9 mouse cellular contexts compared by ENCODE assay signal in the genomic region with DNA sequence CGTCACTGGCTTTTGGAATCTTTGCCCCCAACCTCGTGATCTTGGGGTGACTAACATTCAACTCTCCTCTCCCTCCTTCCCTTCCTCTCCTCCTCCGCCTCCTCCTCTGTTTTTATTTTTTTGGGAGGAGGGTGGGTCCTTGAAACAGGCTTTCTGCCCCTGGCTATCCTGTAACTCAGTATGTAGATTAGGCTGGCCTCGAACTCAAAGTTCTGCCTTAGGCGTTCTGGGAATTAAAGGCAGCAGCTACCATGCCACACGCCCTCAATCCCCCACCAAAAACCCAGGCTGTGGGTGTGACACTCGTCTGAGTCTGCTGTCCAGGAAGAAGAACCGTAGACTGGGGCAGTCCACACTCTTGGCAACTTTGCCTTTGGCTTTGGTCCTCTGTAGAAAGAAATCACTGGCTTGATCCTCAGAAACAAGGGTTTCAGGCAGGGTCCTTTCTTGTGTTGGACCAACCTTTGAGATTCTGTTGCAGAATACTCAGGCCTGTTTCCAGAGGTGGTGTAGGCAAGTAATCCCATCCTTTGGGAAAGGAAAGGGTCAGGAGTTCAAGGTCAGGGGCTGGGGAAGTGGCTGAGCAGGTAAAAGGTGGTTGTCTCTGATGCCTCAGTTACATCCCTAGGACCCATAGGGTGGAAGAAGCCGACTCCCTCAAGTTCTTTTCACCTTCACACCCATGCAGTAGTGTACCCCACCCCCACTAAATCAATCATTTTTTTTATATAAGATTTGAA. TPM values are rescaled to one million over a fixed set of nuclear protein-coding genes. Genes with fewer than 3 reads are reported as not detected.
DNase-seq lines count a peak whose midpoint lies in the region; ATAC-seq and TF ChIP-seq lines count a peak whose summit lies in the region.
"Had no signal": no experiment of that assay in that cellular context is flagged by ENCODE, and none has a peak within 500 bp of the region (broad histone marks: within the 10 kb centered on the region; RNA-seq: fewer than 3 reads in every experiment).

No protein-coding gene starts in this region.

- no peak for TF ChIP-seq CTCF in lung, embryonic 14.5 days (IDR thresholded peaks at IDR 0.05; ENCODE audit: low read depth)

- no peak for DNase-seq in lung, embryonic 14.5 days
- no peak for DNase-seq in lung, adult 18-20 months
- DNase-seq in limb, embryonic 11.5 days (ENCODE audit: low spot score), result no peak
- DNase-seq in adrenal gland, postnatal 14 days, result no peak
- DNase-seq in embryo, embryonic 11 days, result no peak
- DNase-seq in frontal cortex, adult 2 months (ENCODE audit: extremely low spot score in 1 of 2, low spot score in 1 of 2), result no peak

- no peaks in the 10 kb centered on the region for H3K27me3 ChIP-seq in lung, embryonic 14.5 days (ENCODE audit: insufficient read depth, low read length)
- H3K27me3 ChIP-seq in embryonic facial prominence, embryonic 15.5 days, result no peaks in the 10 kb centered on the region
- no peaks in the 10 kb centered on the region for H3K27me3 ChIP-seq in limb, embryonic 11.5 days (ENCODE audit: control insufficient read depth, insufficient read depth, low read length)
- H3K27me3 ChIP-seq in neural tube, embryonic 15.5 days (replicated peaks), result no peaks in the 10 kb centered on the region

- peak overlapping the region; percentile 80 for H3K4me3 ChIP-seq in lung, embryonic 14.5 days (ENCODE audit: low read depth, low read length)
- peak overlapping the region; percentile 71 for H3K4me3 ChIP-seq in embryonic facial prominence, embryonic 15.5 days (replicated peaks)
- H3K4me3 ChIP-seq in limb, embryonic 11.5 days (ENCODE audit: low read depth, low read length), result peak overlapping the region; percentile 83
- peak overlapping the region; percentile 43 for H3K4me3 ChIP-seq in neural tube, embryonic 15.5 days (replicated peaks)

- H3K4me1 ChIP-seq in lung, embryonic 14.5 days (ENCODE audit: insufficient read depth), result 0 out of 2 replicates have a peak, but pooled peaks cover 5% of the 10 kb centered on the region
- H3K4me1 ChIP-seq in embryonic facial prominence, embryonic 15.5 days, result peaks cover 32% of the 10 kb centered on the region
- H3K4me1 ChIP-seq in limb, embryonic 11.5 days (ENCODE audit: control insufficient read depth, insufficient read depth, low read length), result peaks cover 8% of the 10 kb centered on the region; the same call in 1 of the 2 replicates
- H3K4me1 ChIP-seq in neural tube, embryonic 15.5 days, result peaks cover 27% of the 10 kb centered on the region

- H3K4me2 ChIP-seq in lung, embryonic 14.5 days, result peak overlapping the region; percentile 77
- peak overlapping the region; percentile 98 for H3K4me2 ChIP-seq in embryonic facial prominence, embryonic 15.5 days (replicated peaks)
- peak overlapping the region; percentile 80 for H3K4me2 ChIP-seq in limb, embryonic 11.5 days (ENCODE audit: low read depth, severe bottlenecking)
- peak overlapping the region; percentile 88 for H3K4me2 ChIP-seq in neural tube, embryonic 15.5 days

- H3K9ac ChIP-seq in lung, embryonic 14.5 days, result peak overlapping the region; percentile 77
- H3K9ac ChIP-seq in embryonic facial prominence, embryonic 15.5 days, result peak overlapping the region; percentile 63
- H3K9ac ChIP-seq in limb, embryonic 11.5 days (ENCODE audit: low read length), result peak overlapping the region; percentile 73
- peak overlapping the region; percentile 35; the same call in 1 of the 2 replicates for H3K9ac ChIP-seq in neural tube, embryonic 15.5 days (replicated peaks)

- ATAC-seq in lung, embryonic 14.5 days (ENCODE audit: insufficient read depth), result no peak
- no peak for ATAC-seq in embryonic facial prominence, embryonic 15.5 days (ENCODE audit: insufficient number of reproducible peaks, low FRiP score, low TSS enrichment, low read depth)
- no peak for ATAC-seq in limb, embryonic 11.5 days (ENCODE audit: insufficient number of reproducible peaks, low FRiP score, low TSS enrichment, low read depth)
- ATAC-seq in neural tube, embryonic 15.5 days (ENCODE audit: low FRiP score), result no peak

- no peaks in the 10 kb centered on the region for H3K9me3 ChIP-seq in lung, embryonic 14.5 days (ENCODE audit: low read depth, low read length)
- H3K9me3 ChIP-seq in embryonic facial prominence, embryonic 15.5 days (replicated peaks), result no peaks in the 10 kb centered on the region
- no peaks in the 10 kb centered on the region for H3K9me3 ChIP-seq in limb, embryonic 11.5 days (ENCODE audit: control insufficient read depth, low read length)
- no peaks in the 10 kb centered on the region for H3K9me3 ChIP-seq in neural tube, embryonic 15.5 days (replicated peaks)

- H3K36me3 ChIP-seq in lung, embryonic 14.5 days (ENCODE audit: insufficient read depth), result peaks cover 29% of the 10 kb centered on the region
- no peaks in the 10 kb centered on the region for H3K36me3 ChIP-seq in embryonic facial prominence, embryonic 15.5 days
- H3K36me3 ChIP-seq in limb, embryonic 11.5 days (ENCODE audit: control insufficient read depth, insufficient read depth, low read length), result 0 out of 2 replicates have a peak, but pooled peaks cover 2% of the 10 kb centered on the region
- H3K36me3 ChIP-seq in neural tube, embryonic 15.5 days, result no peaks in the 10 kb centered on the region

- 10% methylated on average over 9 of the region's 9 CpGs for WGBS in lung, embryonic 14.5 days
- WGBS in embryonic facial prominence, embryonic 15.5 days, result 12% methylated on average over 9 of the region's 9 CpGs
- 11% methylated on average over 9 of the region's 9 CpGs for WGBS in limb, embryonic 11.5 days
- WGBS in neural tube, embryonic 15.5 days, result 13% methylated on average over 9 of the region's 9 CpGs

- H3K27ac ChIP-seq in lung, embryonic 14.5 days (ENCODE audit: low read depth), result no peak overlapping the region
- H3K27ac ChIP-seq in embryonic facial prominence, embryonic 15.5 days (replicated peaks), result no peak overlapping the region
- peak overlapping the region; percentile 64; the same call in 1 of the 2 replicates for H3K27ac ChIP-seq in limb, embryonic 11.5 days (replicated peaks; ENCODE audit: low read depth, low read length)
- H3K27ac ChIP-seq in neural tube, embryonic 15.5 days (replicated peaks), result no peak overlapping the region

RNA-seq across cellular contexts. Expression of a gene that starts 0.8 kb away (rescaled TPM):
- 21.4 and 22.2 TPM in 2 replicates for polyA plus RNA-seq in lung, embryonic 14.5 days (2014; fragmentation: Nextera tagmentation; extraction: Ambion mirVana)
- 13.6 and 16.0 TPM in 2 replicates for polyA plus RNA-seq in embryonic facial prominence, embryonic 15.5 days (2015; fragmentation: Nextera tagmentation; extraction: Ambion mirVana)
- 26.9 and 27.8 TPM in 2 replicates for polyA plus RNA-seq in limb, embryonic 11.5 days (2014; fragmentation: Nextera tagmentation; extraction: Ambion mirVana)
- polyA plus RNA-seq in neural tube, embryonic 15.5 days (2015; fragmentation: Nextera tagmentation; extraction: Ambion mirVana), result 2.2 and 5.1 TPM in 2 replicates
- 1.7 and 2.3 TPM in 2 replicates for total RNA-seq in adrenal gland, postnatal 14 days (2021)
- 1.2 and 1.9 TPM in 2 replicates for polyA plus RNA-seq in frontal cortex, adult 2 months (2012; rRNA removed)

RNA-seq across cellular contexts. Expression of a gene that starts 19.0 kb away (rescaled TPM):
- polyA plus RNA-seq in lung, embryonic 14.5 days (2014; fragmentation: Nextera tagmentation; extraction: Ambion mirVana), result 0.08 TPM in 1 of 2 replicates, not detected in the other
- polyA plus RNA-seq in embryonic facial prominence, embryonic 15.5 days (2015; fragmentation: Nextera tagmentation; extraction: Ambion mirVana), result 0.12 and 0.26 TPM in 2 replicates
- polyA plus RNA-seq in limb, embryonic 11.5 days (2014; fragmentation: Nextera tagmentation; extraction: Ambion mirVana), result 0.13 and 0.33 TPM in 2 replicates
- 0.10 and 0.12 TPM in 2 replicates for polyA plus RNA-seq in neural tube, embryonic 15.5 days (2015; fragmentation: Nextera tagmentation; extraction: Ambion mirVana)
- total RNA-seq in adrenal gland, postnatal 14 days (2021), result 0.11 and 0.19 TPM in 2 replicates
- 2.3 and 2.7 TPM in 2 replicates for polyA plus RNA-seq in frontal cortex, adult 2 months (2012; rRNA removed)
- total RNA-seq: hematopoietic stem cell, adult 5-6 weeks had no signal

RNA-seq across cellular contexts. Expression of a gene that starts 19.6 kb away (rescaled TPM):
- polyA plus RNA-seq in lung, embryonic 14.5 days (2014; fragmentation: Nextera tagmentation; extraction: Ambion mirVana), result 41.1 and 42.7 TPM in 2 replicates
- 105 and 106 TPM in 2 replicates for polyA plus RNA-seq in embryonic facial prominence, embryonic 15.5 days (2015; fragmentation: Nextera tagmentation; extraction: Ambion mirVana)
- 21.3 and 24.0 TPM in 2 replicates for polyA plus RNA-seq in limb, embryonic 11.5 days (2014; fragmentation: Nextera tagmentation; extraction: Ambion mirVana)
- polyA plus RNA-seq in neural tube, embryonic 15.5 days (2015; fragmentation: Nextera tagmentation; extraction: Ambion mirVana), result 74.0 and 77.4 TPM in 2 replicates
- total RNA-seq in adrenal gland, postnatal 14 days (2021), result 81.1 and 83.7 TPM in 2 replicates
- 256 and 323 TPM in 2 replicates for polyA plus RNA-seq in frontal cortex, adult 2 months (2012; rRNA removed)

RNA-seq across cellular contexts. Expression of a gene that starts 35.2 kb away (rescaled TPM):
- polyA plus RNA-seq in lung, embryonic 14.5 days (2014; fragmentation: Nextera tagmentation; extraction: Ambion mirVana), result 48.8 and 49.9 TPM in 2 replicates
- 58.3 and 59.5 TPM in 2 replicates for polyA plus RNA-seq in embryonic facial prominence, embryonic 15.5 days (2015; fragmentation: Nextera tagmentation; extraction: Ambion mirVana)
- 46.7 and 51.5 TPM in 2 replicates for polyA plus RNA-seq in limb, embryonic 11.5 days (2014; fragmentation: Nextera tagmentation; extraction: Ambion mirVana)
- 79.8 and 83.7 TPM in 2 replicates for polyA plus RNA-seq in neural tube, embryonic 15.5 days (2015; fragmentation: Nextera tagmentation; extraction: Ambion mirVana)
- 40.1 and 40.4 TPM in 2 replicates for total RNA-seq in adrenal gland, postnatal 14 days (2021)
- 82.5 and 85.4 TPM in 2 replicates for polyA plus RNA-seq in frontal cortex, adult 2 months (2012; rRNA removed)

RNA-seq across cellular contexts. Expression of a gene that starts 46.9 kb away (rescaled TPM):
- polyA plus RNA-seq in lung, embryonic 14.5 days (2014; fragmentation: Nextera tagmentation; extraction: Ambion mirVana), result 17.4 TPM in 2 replicates
- polyA plus RNA-seq in embryonic facial prominence, embryonic 15.5 days (2015; fragmentation: Nextera tagmentation; extraction: Ambion mirVana), result 18.4 and 20.0 TPM in 2 replicates
- 20.0 and 22.1 TPM in 2 replicates for polyA plus RNA-seq in limb, embryonic 11.5 days (2014; fragmentation: Nextera tagmentation; extraction: Ambion mirVana)
- 27.2 and 28.1 TPM in 2 replicates for polyA plus RNA-seq in neural tube, embryonic 15.5 days (2015; fragmentation: Nextera tagmentation; extraction: Ambion mirVana)
- total RNA-seq in adrenal gland, postnatal 14 days (2021), result 47.9 and 53.4 TPM in 2 replicates
- polyA plus RNA-seq in frontal cortex, adult 2 months (2012; rRNA removed), result 142 and 147 TPM in 2 replicates
